8 mouse cellular contexts compared by ENCODE assay signal in genomic region chr2:46443686-46444180, GRCm38 (mm10).
A peak's percentile ranks its signal among the peaks of the same experiment; 100 is the strongest.
DNase-seq lines count a peak whose midpoint lies in the region; ATAC-seq lines count a peak whose summit lies in the region.

No protein-coding gene starts in this region.

- peak overlapping the region; percentile 33 for H3K4me2 ChIP-seq in hindbrain, embryonic 16.5 days (ENCODE audit: low read length)

- H3K79me2 ChIP-seq in macrophage (ENCODE audit: inconsistent target) = no peaks in the 10 kb centered on the region

- DNase-seq in spleen, postnatal 36 days (ENCODE audit: low spot score in 2 of 2) = peak; percentile 17 to 35
- no peak for DNase-seq in spleen, postnatal 14 days (ENCODE audit: low spot score in 2 of 2)
- DNase-seq in gastrocnemius, postnatal 10 days = peak; percentile 15
- peak; percentile 22 to 26 for DNase-seq in layer of hippocampus, postnatal 36 days
- DNase-seq in right cerebral cortex, postnatal 25 days = peak; percentile 18

- no peaks in the 10 kb centered on the region for H3K27me3 ChIP-seq in hindbrain, embryonic 16.5 days (replicated peaks; ENCODE audit: control insufficient read depth, insufficient read depth, low read length)

- ATAC-seq in hindbrain, embryonic 16.5 days = peak; percentile 81

- H3K27ac ChIP-seq in brown adipose tissue, adult 24 weeks (replicated peaks; ENCODE audit: low read depth, low read length) = peak overlapping the region; percentile 82
- H3K27ac ChIP-seq in hindbrain, embryonic 16.5 days (ENCODE audit: low read depth, low read length) = 0 out of 2 replicates have a peak overlapping the region, but pooled peaks have one; percentile 25
- H3K27ac ChIP-seq in macrophage = peak overlapping the region; percentile 98

- H3K36me3 ChIP-seq in hindbrain, embryonic 16.5 days (ENCODE audit: control insufficient read depth, insufficient read depth, low read length) = no peaks in the 10 kb centered on the region
- H3K36me3 ChIP-seq in macrophage (ENCODE audit: inconsistent target) = no peaks in the 10 kb centered on the region

- H3K9me3 ChIP-seq in hindbrain, embryonic 16.5 days (ENCODE audit: control insufficient read depth, low read length) = no peaks in the 10 kb centered on the region

- 20% methylated on average over 5 of the region's 5 CpGs for WGBS in hindbrain, embryonic 16.5 days
- 7% methylated on average over 5 of the region's 5 CpGs for WGBS in macrophage (ENCODE audit: missing documents)

- no peak overlapping the region for H3K9ac ChIP-seq in hindbrain, embryonic 16.5 days (ENCODE audit: low read depth, low read length)

- 0 out of 2 replicates have a peak, but pooled peaks cover 2% of the 10 kb centered on the region for H3K4me1 ChIP-seq in brown adipose tissue, adult 24 weeks (ENCODE audit: control insufficient read depth, insufficient read depth, insufficient read length, low read length)
- peaks cover 4% of the 10 kb centered on the region for H3K4me1 ChIP-seq in hindbrain, embryonic 16.5 days (ENCODE audit: control insufficient read depth, insufficient read depth, low read depth, low read length)

- H3K4me3 ChIP-seq in brown adipose tissue, adult 24 weeks (ENCODE audit: insufficient read depth, low read depth, low read length) = peak overlapping the region; percentile 30; the same call in 1 of the 2 replicates
- H3K4me3 ChIP-seq in hindbrain, embryonic 16.5 days (ENCODE audit: low read length) = no peak overlapping the region
- no peak overlapping the region for H3K4me3 ChIP-seq in macrophage (ENCODE audit: inconsistent target)

Comparison
In these comparisons a context has a peak if more than half of its experiments do, and no peak if none do; other contexts are left out.
1. DNase-seq: peak in spleen, postnatal 36 days (2 of 2), gastrocnemius, postnatal 10 days (single experiment), layer of hippocampus, postnatal 36 days (2 of 2) and right cerebral cortex, postnatal 25 days (single experiment); none in spleen, postnatal 14 days (0 of 2).
2. H3K27ac ChIP-seq: peak in every context shown above with its lines; median percentile 98 in macrophage; 82 in brown adipose tissue, adult 24 weeks; 25 in hindbrain, embryonic 16.5 days.